Mouse (Mus musculus) kidney, adult 8-10 months (tissue): ENCODE measurements around the gene Ndufb10.
A peak's percentile ranks its signal among the peaks of the same experiment; 100 is the strongest.

Experiments used
- DNase-seq, 2 experiments: peaks; one replicate each; pipeline ENCODE4 v3.0.0; 2022

Ndufb10 gene

DNA sequence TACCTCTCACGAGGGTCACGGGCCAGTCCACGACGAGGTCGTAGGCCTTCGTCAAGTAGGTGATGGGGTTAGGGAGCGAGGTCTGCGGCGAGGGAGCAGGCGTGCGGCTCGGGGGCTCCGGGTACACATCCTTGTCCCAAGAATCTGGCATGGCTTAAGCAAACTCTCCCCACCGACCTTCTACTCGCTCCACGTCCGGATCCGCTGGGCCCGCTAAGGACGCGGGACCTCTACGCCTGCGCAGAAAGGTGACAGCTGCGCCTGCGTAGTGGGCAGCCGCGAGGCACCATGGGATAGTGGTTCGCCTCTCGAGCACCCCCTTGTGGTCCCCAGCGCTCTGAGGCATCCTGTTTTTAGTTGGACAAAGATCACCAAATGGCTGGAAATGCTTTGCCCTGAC lies at the start of gene Ndufb10:
Gene Ndufb10, minus strand, starts transcription at position 295 of the 400 bp plus-strand sequence.
- DNase-seq: peak; percentile 95 to 98

DNA sequence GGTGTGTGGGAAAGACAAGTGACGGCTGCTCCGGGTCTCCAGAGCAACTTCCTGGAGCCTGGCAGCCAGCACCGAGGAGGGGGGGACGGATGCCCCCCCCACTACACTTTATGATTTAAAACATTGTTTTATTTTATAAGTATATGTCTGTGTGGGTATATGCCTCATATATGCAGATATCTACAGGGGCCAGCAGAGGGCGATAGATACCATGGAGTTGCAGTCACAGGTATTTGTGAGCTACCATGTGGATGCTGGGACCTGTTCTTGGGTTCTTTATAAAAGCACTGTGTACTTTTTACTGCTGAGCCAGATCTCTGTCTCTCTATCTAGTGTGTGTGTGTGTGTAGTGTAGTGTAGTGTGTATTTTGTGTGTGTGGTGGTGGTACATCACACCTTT lies 49.0 kb upstream of the Ndufb10 start:
- no peak for DNase-seq

DNA sequence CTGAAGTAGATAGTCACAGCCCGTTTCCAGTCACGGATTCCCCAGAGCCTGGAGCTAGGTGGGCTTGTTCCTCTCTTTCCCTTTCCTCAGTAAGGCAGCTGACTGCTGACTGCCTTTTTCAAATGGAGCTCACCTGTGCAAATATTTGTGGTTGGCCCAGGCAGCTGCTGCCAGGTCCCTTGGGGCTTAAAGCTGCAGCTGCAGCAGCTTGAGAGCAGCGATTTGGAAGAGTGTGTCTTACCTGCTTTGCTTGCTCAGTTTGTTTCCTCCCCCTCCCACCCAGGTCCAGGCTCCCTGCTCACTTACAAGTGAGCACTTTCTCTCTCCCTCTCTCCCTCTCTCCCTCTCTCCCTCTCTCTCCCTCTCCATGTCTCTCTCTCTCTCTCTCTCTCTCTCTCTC lies 44.9 kb upstream of the Ndufb10 start:
- no peak for DNase-seq

DNA sequence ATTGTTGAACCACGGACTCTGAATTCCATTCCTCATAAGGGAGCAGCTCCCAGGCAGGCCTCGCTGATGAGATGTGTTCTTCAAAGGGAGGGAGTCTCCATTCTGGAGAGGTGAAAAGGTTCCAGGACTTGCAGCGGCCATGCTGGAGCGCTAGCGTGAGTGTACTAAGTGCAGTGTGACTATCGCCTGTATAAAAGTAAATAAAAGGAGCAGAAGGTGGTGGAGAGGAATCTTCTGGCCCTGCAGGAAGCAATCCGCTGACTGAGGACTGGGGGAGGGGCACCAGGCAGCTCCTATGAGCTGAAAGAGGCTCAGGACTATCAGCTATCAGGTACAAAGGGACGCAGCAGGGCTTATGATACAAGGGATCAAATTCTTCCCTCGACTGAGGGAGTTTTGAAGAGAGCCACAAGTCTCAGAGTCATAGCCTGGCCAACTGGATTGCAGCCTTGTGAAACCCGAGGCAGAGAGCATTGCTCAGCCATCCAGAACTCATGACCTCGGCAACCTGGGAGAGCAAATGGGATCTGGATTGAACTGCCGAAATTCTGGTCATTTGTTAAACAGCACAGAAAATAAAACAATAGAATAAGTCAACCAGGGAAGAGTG lies 42.1 kb upstream of the Ndufb10 start:
- peak; percentile 55 to 62 for DNase-seq

DNA sequence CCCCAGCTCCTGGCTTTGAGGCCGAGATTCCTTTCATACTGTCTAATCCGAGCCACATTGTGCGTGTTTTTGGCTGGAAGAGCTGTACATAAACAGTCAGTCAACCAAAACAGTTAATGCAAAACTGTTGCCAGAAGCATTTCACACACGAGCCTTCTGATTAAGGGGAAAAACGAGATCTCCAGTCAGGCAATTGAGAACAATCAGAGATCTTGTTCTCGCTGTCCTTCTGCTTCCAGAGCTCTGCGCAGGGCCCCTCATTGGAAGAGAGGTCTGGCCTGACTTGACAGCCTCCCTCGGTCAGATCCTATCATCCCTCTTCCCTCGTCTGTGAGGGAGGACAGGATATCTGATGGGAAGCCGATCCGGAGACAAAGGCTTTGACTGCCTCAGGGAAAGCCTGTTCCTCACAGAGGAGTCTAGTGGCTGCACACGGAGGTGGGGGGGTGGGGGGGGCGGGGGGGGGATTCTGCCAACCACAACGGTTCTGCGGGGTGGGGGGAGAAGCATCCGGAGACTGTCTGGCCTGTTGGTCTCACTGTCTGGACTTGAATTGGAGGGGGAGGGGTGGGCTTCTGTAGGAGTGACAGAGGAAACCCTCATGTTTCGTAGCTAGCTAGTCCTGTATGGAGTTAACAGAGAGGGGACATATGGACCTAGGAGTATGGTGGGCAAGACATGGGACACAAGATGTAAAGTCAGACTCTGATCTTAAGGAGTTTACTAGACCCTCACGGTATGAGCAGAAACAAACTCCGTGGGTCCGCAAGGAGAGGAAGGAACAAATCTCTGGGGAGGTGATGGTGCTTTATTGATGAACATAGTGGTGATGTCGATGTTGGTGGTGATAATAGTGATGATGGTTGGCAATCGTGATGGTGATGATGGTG lies 41.0 kb upstream of the Ndufb10 start:
- DNase-seq: no peak

DNA sequence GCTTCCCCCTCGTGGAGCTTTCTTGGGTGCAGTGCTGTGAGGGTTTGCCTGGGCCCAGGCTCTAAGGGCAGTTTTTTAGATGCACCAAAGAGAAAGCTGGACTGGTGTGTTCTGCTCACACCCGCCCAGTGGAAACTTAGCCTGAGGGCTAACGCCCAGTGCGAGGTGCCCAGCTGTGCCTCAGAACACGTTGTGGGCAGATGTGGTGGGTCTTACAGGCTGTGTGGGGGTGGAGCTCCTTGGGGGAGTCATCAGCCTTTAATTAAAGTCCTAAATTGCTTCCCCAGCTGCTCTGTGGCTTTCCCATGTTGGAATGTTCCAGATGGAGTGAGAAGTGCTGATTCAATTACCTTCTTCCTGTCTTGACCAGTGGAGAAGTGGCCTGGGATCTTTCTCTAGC lies 36.8 kb upstream of the Ndufb10 start:
- DNase-seq: no peak

DNA sequence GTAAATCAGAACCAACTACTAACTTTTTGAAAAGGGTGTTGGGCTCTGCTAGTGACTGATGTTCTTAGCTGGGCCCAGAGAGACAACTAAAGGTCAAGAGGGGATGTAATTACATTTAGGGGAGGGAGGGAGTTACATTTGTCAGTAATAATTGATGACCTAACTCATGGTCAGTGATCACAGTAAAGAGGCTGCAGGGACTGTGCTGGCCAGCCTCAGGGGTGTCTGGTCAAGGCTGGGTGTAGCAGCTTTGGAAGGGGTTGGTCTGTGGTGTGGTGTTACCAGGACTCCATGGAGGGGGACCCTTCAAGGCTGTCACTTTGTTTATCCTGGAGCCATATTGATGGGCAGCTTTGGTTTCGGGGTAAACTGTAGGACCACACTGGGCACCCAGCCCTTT lies 33.1 kb upstream of the Ndufb10 start:
- DNase-seq: no peak

DNA sequence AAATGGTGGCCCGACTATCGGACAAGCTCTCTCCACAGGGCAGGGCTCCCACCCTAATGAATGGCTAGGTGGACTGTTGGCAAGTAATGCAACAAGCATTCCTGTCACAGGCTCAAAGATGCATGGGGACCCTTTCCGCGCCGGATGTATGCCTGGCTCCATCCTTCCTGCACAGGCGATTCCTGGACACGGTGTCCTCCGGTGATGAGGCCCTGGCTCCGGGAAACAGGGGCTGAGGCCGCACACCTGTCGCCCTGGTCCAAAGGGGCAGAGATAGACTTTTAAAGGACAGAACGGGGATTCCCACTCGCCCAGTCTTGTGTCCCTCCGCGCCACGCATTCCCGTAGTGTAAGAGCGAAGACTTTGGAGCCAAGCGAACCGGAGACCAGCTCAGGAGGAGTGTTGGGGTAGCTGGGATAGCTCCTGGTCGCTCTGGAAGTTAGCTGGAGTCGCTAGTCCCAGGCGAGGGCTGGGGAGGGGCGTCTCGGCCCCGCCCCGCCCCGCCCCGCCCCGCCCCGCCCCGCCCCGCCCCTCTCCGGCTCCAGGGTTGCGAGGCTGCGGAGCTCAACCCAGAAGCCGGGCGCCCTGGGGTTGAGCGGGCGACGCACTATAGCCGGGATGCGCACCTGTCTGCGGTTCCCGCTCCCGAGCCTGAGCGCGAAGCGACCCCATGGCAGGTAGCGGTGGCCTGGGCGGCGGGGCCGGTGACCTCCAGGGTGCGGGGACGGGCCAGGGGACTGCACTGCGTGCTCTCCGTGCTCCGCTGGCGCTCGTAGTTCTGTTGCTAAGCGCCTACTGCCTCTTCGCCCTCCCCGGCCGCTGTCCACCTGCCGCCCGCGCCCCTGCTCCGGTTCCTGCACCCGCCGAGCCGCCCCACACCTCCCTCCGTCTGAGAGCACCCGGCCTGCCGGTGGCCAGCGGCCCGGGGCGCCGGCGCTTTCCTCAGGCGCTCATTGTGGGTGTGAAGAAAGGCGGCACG lies 28.4 kb upstream of the Ndufb10 start, which contains the start of gene Hs3st6:
Gene Hs3st6, plus strand, starts transcription at position 574 of the 980 bp plus-strand sequence.
- DNase-seq: peak in 1 of 2 experiments; percentile 33

DNA sequence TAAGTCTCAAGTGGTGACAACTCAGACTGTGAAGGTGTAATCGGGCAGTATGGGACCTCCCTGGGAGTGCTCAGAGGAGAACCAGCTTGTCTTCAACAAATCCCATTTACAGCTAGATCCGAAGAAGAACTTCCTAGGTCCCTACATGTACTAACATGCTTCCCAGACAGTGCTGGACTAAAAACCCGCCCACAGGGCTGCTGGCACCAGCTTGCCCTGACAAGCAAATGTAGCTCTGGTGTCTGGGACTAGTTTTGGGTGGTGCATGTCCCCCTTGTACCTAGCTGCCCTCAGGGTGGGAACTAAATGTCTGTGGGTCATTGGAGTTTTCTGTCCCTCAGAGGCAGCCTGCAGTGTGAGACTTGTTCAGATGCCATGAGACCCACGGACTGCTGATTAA lies 27.2 kb upstream of the Ndufb10 start:
- no peak for DNase-seq

DNA sequence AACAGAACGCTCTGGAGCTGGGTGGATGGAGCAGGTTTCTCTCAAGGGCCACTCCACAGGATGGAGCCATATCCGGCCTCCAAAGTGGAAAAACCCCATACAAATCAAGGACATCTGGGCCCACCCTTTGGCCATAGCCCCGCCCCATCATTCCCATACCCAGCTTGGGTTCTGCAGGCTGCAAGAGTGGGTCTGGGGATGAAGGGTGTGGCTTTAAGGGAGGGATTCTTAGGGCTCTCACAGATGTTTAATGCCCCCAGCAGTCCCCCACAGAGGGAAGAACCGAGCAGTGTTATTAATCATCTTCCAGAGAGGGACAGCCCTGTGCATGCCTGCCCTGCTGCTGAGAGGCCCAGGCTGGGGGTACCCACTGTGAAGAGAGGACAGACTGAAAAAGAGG lies 22.7 kb upstream of the Ndufb10 start:
- no peak for DNase-seq

DNA sequence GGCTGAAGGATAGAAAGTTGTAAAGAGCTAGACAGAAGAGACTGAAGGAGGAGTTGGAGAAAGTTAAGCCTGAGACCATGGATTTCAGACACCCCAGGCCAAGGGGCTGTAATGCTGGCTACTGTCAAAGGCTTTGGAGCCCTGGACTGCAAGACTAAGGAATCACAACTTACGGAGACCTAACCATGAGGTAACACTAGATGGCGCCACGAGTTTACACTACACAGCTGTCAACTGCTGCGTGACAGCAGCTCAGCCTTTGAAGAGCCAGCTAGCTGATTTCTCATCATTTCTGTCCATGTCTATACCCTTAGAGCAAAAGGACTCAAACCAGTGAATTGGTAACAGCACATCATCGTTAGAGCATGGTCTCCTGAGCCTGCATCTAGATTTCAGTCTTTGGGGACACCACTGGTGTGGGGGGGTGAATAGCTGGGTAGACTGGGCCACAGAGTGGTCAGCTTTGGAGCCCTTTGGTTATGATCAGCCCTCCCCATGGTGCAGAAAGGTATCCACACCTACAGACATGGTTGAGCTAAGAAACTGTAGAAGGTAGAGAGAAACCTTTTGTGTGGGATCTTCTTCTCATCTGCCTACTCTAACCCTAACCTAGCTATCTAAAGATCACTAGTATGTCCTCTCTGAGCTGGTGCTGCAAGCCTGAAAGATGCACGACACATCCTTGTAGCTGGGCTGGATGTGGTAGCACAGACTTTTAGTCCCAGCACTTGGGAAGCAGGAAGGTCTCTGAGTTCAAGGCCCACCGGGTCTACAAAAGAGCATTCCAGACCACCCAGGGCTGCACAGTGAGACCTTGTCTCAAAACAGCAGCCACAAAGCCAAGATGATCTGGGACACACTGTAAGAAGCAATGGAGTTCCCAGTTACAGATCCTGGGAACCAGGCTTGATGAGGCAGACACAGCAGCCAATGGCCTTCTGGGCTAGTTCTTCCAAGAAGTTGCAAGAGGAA lies 21.5 kb upstream of the Ndufb10 start:
- peak; percentile 83 to 92 for DNase-seq

DNA sequence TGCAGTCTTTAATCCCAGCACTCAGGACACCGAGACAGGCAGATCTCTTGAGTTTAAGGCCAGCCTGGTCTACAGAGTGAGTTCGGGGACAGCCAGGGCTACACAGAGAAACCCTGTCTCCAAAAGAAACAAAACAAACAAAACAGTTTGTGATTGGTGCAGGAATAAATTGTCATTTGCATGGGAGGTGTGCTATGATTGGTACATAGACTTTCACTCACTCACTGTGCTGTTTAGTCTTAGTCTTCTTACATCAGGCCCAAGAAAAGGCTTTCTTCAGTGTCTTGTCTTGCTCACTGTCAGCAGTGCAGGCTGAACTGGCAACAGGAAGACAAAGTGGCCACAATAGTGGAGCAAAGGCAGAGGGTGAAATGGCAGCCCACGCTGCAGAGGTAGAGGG lies 20.1 kb upstream of the Ndufb10 start:
- no peak for DNase-seq

DNA sequence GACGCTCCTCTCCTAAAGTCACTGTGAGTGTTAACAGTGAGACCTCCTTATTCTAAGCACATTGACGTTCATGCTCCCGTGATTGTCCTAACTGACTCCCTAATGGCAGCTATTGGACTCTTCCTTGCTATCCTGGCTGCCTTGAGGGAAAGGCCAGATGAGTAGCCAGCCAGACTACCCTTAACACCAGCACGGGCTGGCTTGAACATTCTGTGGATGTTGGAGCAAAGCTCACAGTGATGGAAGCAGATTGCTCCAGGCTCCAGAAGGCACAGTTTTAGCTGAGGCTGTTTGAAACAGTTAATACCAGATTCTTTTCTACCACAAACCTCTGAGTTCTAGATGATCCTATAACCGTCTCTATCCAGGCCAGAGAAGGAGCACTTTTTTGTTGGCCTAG lies 19.6 kb upstream of the Ndufb10 start:
- no peak for DNase-seq

DNA sequence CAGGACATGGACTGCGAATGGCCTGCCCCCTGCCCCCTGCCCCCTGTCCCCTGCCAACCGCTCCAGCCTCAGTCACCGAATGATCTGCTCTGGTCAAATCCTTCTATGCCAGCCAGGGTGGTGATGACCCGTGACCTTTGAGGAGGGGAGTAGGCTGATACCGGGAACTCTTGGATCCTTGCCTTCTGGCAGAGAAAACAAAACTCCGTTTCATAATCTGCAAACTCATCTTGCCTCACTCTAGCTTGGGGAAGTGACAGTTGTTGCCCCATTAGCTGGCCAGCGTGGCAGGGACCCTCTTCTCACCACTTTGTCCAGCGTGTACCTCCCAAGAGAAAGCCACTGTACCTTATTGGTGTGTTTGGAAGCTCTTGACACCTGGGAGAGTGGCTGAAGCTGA lies 18.0 kb upstream of the Ndufb10 start:
- DNase-seq: no peak

DNA sequence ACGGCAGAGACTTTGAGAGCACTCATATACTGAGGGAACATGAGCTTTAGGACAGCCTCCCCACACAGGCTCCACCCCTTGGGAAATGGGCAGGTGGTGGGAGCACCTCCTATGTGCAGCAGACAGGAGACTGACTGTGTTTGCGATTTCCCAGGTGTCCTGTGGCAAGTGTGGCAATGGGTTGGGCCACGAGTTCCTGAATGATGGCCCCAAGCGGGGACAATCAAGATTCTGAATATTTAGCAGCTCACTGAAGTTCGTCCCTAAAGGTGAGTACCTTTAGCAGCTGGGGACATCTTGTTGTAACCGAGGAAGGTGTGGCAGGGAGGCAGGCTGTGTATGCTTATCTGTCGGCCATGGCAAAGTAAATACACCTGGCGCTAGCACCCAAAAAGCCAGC lies 15.6 kb upstream of the Ndufb10 start:
- no peak for DNase-seq

DNA sequence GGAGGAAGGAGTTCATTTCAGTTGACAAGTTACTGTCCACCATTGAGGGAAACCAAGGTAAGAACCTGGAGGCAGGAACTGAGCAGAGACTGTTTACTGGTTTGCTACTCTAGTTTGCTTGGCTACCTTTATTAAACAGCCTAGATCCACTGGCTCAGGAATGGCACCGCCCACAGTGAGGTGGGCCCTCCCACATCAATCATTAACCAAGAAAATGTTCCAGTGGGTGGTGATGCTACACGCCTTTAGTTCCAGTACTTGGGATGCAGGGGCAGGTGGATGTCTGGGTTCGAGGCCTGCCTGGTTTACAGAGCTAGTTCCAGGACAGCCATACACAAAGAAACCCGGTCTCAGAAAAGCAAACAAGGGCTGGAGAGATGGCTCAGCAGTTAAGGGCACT lies 14.0 kb upstream of the Ndufb10 start:
- peak; percentile 82 to 89 for DNase-seq

DNA sequence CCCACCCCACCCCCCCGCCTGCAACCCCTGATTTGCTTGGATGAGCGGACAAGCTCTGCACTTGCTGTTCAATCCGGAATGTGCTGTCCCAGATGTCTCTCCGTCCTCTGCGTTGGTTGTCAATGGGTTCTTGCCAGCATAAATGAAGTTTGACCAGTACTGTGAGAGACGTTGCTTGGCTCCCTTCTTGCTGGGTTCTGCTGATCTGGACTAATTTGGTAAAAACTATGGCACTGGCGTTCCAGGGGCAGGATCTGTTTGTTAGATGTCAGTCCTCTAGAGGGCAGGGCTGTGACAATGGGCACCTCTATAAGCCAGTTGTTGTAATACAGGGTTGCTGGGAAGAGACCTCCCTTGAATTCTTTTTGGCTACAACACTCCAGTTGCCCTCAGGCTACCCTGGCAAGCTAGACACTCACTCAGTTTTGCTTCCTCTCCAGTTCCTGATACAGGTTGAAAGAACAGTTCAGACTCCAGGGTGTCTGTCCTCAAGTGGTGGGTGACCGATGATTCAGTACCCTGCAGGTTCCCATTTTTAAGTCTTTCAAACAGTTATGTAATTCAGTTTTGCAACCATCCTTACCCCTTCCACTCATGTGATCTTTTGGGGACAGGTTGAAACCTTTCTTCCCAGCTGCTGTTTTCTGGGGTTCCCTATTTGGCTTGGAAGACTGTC lies 13.0 kb upstream of the Ndufb10 start:
- DNase-seq: peak; percentile 65 to 72

DNA sequence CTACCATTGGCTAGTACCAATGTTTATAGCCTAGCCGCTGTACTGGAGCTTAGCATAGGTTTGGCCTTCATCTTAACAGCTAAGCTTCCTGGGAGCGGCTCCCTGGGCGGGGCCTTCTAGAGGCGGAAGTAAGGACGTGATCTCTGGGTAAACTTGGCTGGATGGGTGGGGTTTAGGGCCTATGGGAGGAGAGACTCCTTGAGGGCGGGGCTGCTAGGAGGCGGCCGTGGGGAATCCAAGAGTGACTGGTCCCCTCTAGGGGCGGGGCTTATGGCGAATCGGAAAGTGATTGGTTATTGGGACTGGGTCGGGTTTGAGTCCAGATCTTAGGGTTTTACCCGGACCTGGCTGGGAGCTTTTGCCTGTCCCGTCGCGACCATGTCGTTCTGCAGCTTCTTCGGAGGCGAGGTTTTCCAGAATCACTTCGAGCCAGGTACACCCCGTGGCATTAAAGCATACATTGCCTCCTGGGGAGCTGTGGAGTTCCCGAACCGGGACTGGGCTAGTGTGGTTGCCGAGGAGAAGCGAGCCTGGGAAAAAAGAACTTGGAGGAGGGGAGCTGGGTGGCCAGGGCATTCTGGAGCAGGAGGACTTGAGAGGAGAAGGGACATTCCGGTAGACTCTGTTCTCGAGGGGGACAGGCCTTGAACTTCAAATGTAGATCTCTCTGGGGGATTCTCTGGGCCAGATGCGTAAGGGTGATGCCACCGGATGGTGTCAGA lies 12.2 kb upstream of the Ndufb10 start, which contains the start of gene Msrb1:
Gene Msrb1, plus strand, starts transcription at position 313 of the 722 bp plus-strand sequence.
- peak; percentile 99 for DNase-seq

DNA sequence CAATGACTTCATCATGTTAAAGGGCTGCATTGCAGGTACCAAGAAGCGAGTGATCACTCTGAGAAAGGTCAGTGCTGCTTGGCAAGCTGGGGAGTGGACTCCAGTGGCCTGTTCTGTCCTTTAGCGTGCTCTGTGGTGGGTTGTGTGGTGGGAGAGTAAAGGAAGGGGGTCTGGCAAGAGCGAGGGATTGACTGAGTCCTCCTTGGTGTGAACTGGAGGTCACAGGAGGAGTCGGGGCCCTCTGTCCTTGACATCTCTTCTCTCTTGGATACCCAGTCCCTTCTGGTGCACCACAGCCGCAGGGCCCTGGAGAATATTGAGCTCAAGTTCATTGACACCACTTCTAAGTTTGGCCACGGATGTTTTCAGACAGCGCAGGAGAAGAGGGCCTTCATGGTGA lies 11.2 kb upstream of the Ndufb10 start:
- DNase-seq: no peak

DNA sequence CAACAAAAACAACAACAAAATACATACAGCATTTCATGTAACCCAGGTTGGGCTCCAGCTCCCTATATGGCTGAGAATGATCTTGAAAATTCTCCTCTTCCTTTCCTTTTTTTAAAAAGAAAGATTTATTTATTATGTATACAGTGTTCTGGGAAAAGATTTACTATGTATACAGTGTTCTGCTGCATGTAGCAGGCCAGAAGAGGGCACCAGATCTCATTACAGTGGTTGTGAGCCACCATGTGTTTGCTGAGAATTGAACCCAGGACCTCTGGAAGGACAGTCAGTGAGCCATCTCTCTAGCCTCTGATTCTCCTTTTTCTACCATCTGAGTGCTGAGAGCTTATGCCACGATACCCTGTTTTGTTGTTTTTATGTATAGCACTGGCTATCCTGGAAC lies 10.2 kb upstream of the Ndufb10 start:
- DNase-seq: no peak
